Mouse (Mus musculus): ENCODE results near the gene Mrpl48. TPM values are rescaled to one million over a fixed set of nuclear protein-coding genes. Genes with fewer than 3 reads are reported as not detected.

Gene Mrpl48
- total and polyA plus RNA-seq, 2 experiments = 9.5 to 24.6 TPM

- DNase-seq (ENCODE audit: extremely low read depth, low read depth, low spot score) = no peak
- no peaks in the 10 kb centered on the region for H3K27me3 ChIP-seq (ENCODE audit: control insufficient read depth, insufficient read depth, low read length)
- H3K79me2 ChIP-seq (ENCODE audit: control insufficient read depth, insufficient read depth, low read length) = no peaks in the 10 kb centered on the region
- H3K27ac ChIP-seq (replicated peaks; ENCODE audit: insufficient read depth, low read depth, low read length) = no peak overlapping the region
- H3K4me1 ChIP-seq (ENCODE audit: control insufficient read depth, insufficient read depth, low read length) = no peaks in the 10 kb centered on the region; the same call in none of the 2 replicates
- H3K4me3 ChIP-seq (ENCODE audit: insufficient read depth, low read depth, low read length) = no peak overlapping the region
- no peak overlapping the region for H3K9ac ChIP-seq (ENCODE audit: low read depth, low read length)
- 74% methylated on average over 6 of the region's 6 CpGs for WGBS
- no peak for TF ChIP-seq CTCF (IDR thresholded peaks at IDR 0.05; ENCODE audit: low read depth, low read length)
- H3K36me3 ChIP-seq (ENCODE audit: control insufficient read depth, insufficient read depth, low read length) = no peaks in the 10 kb centered on the region
Measured at GRCm38 (mm10) chr7:100501027-100501843, 106.9 kb downstream of the Mrpl48 start.

- no peak for DNase-seq (ENCODE audit: extremely low read depth, low read depth, low spot score)
- H3K4me1 ChIP-seq (ENCODE audit: control insufficient read depth, insufficient read depth, low read length) = peaks cover 2% of the 10 kb centered on the region
- no peaks in the 10 kb centered on the region for H3K27me3 ChIP-seq (ENCODE audit: control insufficient read depth, insufficient read depth, low read length)
- H3K9ac ChIP-seq (ENCODE audit: low read depth, low read length) = no peak overlapping the region
- no peaks in the 10 kb centered on the region for H3K36me3 ChIP-seq (ENCODE audit: control insufficient read depth, insufficient read depth, low read length)
- no peaks in the 10 kb centered on the region for H3K79me2 ChIP-seq (ENCODE audit: control insufficient read depth, insufficient read depth, low read length)
- WGBS = 71% methylated on average over 16 of the region's 16 CpGs
- TF ChIP-seq CTCF (IDR thresholded peaks at IDR 0.05; ENCODE audit: low read depth, low read length) = no peak
- TF ChIP-seq POLR2A (IDR thresholded peaks at IDR 0.05; ENCODE audit: extremely low read depth, insufficient read depth, low read length) = no peak
- H3K4me3 ChIP-seq (ENCODE audit: insufficient read depth, low read depth, low read length) = no peak overlapping the region
- H3K27ac ChIP-seq (replicated peaks; ENCODE audit: insufficient read depth, low read depth, low read length) = no peak overlapping the region
Measured at GRCm38 (mm10) chr7:100500276-100500977, 107.7 kb downstream of the Mrpl48 start.

- Histone ChIP-seq H3K36me3 (ENCODE audit: control insufficient read depth, insufficient read depth, low read length) (no peaks in the 10 kb centered on the region), H3K27me3 (ENCODE audit: control insufficient read depth, insufficient read depth, low read length) (no peaks in the 10 kb centered on the region), H3K4me1 (ENCODE audit: control insufficient read depth, insufficient read depth, low read length) (peaks cover 10% of the 10 kb centered on the region; the same call in 1 of the 2 replicates), H3K79me2 (ENCODE audit: control insufficient read depth, insufficient read depth, low read length) (no peaks in the 10 kb centered on the region), H3K27ac (replicated peaks; ENCODE audit: insufficient read depth, low read depth, low read length) (no peak overlapping the region), H3K9ac (ENCODE audit: low read depth, low read length) (no peak overlapping the region), H3K4me3 (ENCODE audit: insufficient read depth, low read depth, low read length) (no peak overlapping the region)
- DNase-seq (ENCODE audit: extremely low read depth, low read depth, low spot score) = no peak
- no peak for TF ChIP-seq CTCF (IDR thresholded peaks at IDR 0.05; ENCODE audit: low read depth, low read length)
- TF ChIP-seq POLR2A (IDR thresholded peaks at IDR 0.05; ENCODE audit: extremely low read depth, insufficient read depth, low read length) = no peak
Measured at GRCm38 (mm10) chr7:100499465-100499864, 108.6 kb downstream of the Mrpl48 start.

GRCm38 (mm10) chr7:100497982-100498381 is 110.1 kb downstream of the Mrpl48 start:
- H3K4me1 ChIP-seq (ENCODE audit: control insufficient read depth, insufficient read depth, low read length) = peaks cover 11% of the 10 kb centered on the region
- no peaks in the 10 kb centered on the region for H3K36me3 ChIP-seq (ENCODE audit: control insufficient read depth, insufficient read depth, low read length)
- no peak overlapping the region for H3K27ac ChIP-seq (replicated peaks; ENCODE audit: insufficient read depth, low read depth, low read length)
- H3K79me2 ChIP-seq (ENCODE audit: control insufficient read depth, insufficient read depth, low read length) = no peaks in the 10 kb centered on the region
- no peak for DNase-seq (ENCODE audit: extremely low read depth, low read depth, low spot score)
- H3K27me3 ChIP-seq (ENCODE audit: control insufficient read depth, insufficient read depth, low read length) = no peaks in the 10 kb centered on the region
- no peak overlapping the region for H3K4me3 ChIP-seq (ENCODE audit: insufficient read depth, low read depth, low read length)
- WGBS = 95% methylated on average over 13 of the region's 13 CpGs
- no peak overlapping the region for H3K9ac ChIP-seq (ENCODE audit: low read depth, low read length)
- TF ChIP-seq CTCF (IDR thresholded peaks at IDR 0.05; ENCODE audit: low read depth, low read length) (no peak), POLR2A (IDR thresholded peaks at IDR 0.05; ENCODE audit: extremely low read depth, insufficient read depth, low read length) (no peak)

GRCm38 (mm10) chr7:100497402-100497801 is 110.7 kb downstream of the Mrpl48 start:
- WGBS = 78% methylated on average over 4 of the region's 4 CpGs
- H3K4me3 ChIP-seq (ENCODE audit: insufficient read depth, low read depth, low read length) = no peak overlapping the region
- no peaks in the 10 kb centered on the region for H3K27me3 ChIP-seq (ENCODE audit: control insufficient read depth, insufficient read depth, low read length)
- no peak for DNase-seq (ENCODE audit: extremely low read depth, low read depth, low spot score)
- no peaks in the 10 kb centered on the region for H3K36me3 ChIP-seq (ENCODE audit: control insufficient read depth, insufficient read depth, low read length)
- H3K4me1 ChIP-seq (ENCODE audit: control insufficient read depth, insufficient read depth, low read length) = peaks cover 11% of the 10 kb centered on the region
- no peak overlapping the region for H3K27ac ChIP-seq (replicated peaks; ENCODE audit: insufficient read depth, low read depth, low read length)
- H3K9ac ChIP-seq (ENCODE audit: low read depth, low read length) = no peak overlapping the region
- no peak for TF ChIP-seq POLR2A (IDR thresholded peaks at IDR 0.05; ENCODE audit: extremely low read depth, insufficient read depth, low read length)
- TF ChIP-seq CTCF (IDR thresholded peaks at IDR 0.05; ENCODE audit: low read depth, low read length) = no peak
- no peaks in the 10 kb centered on the region for H3K79me2 ChIP-seq (ENCODE audit: control insufficient read depth, insufficient read depth, low read length)

GRCm38 (mm10) chr7:100496791-100497190 is 111.3 kb downstream of the Mrpl48 start:
- no peak overlapping the region for H3K27ac ChIP-seq (replicated peaks; ENCODE audit: insufficient read depth, low read depth, low read length)
- H3K27me3 ChIP-seq (ENCODE audit: control insufficient read depth, insufficient read depth, low read length) = no peaks in the 10 kb centered on the region
- no peaks in the 10 kb centered on the region for H3K79me2 ChIP-seq (ENCODE audit: control insufficient read depth, insufficient read depth, low read length)
- H3K4me1 ChIP-seq (ENCODE audit: control insufficient read depth, insufficient read depth, low read length) = peaks cover 11% of the 10 kb centered on the region
- DNase-seq (ENCODE audit: extremely low read depth, low read depth, low spot score) = no peak
- no peak for TF ChIP-seq CTCF (IDR thresholded peaks at IDR 0.05; ENCODE audit: low read depth, low read length)
- TF ChIP-seq POLR2A (IDR thresholded peaks at IDR 0.05; ENCODE audit: extremely low read depth, insufficient read depth, low read length) = no peak
- H3K36me3 ChIP-seq (ENCODE audit: control insufficient read depth, insufficient read depth, low read length) = no peaks in the 10 kb centered on the region
- H3K9ac ChIP-seq (ENCODE audit: low read depth, low read length) = no peak overlapping the region; the same call in 1 of the 2 replicates
- 98% methylated on average over 9 of the region's 9 CpGs for WGBS
- no peak overlapping the region for H3K4me3 ChIP-seq (ENCODE audit: insufficient read depth, low read depth, low read length)

All from liver, adult 2 months (tissue).